Mouse (Mus musculus) kidney, postnatal 36 days (tissue): Measurements from ENCODE around the gene Tubgcp3.
A peak's percentile ranks its signal among the peaks of the same experiment; 100 is the strongest.
"Not testable (repeated sequence)": the region's sequence is repeated elsewhere in the genome, so short reads cannot be mapped to it uniquely, and the experiment has no call there.

Experiments
- DNase-seq, 2 experiments: peaks; one replicate each; pipeline ENCODE4 v3.0.0; 2021 to 2022; ENCODE audit warnings: mixed read lengths in 2 of 2

Gene Tubgcp3

DNA sequence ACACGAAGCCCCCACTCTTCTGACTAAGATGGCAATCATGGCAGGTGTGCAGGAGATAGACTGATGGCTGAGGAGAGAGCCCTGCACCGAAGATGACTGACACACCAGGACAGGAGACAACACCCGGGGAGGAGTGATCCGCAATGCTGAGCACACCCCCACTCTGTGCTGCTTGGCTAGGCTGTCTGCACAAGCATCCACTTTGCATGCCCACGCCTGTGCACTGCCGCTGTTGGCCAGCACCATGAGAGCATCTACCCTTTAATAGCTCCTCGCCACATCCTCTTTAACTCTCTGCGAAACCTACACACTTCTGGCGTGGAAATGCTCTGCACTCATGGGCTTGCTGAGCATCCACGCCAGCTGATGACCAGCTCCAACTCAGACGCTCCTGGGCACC, 33.6 kb downstream of the Tubgcp3 start:
- DNase-seq: no peak

GRCm38 (mm10) chr8:12635366-12635765, 36.7 kb downstream of the Tubgcp3 start:
- DNase-seq: no peak

- DNase-seq: peak; percentile 55 to 75
Measured at GRCm38 (mm10) chr8:12629079-12629478, 43.0 kb downstream of the Tubgcp3 start.

DNA sequence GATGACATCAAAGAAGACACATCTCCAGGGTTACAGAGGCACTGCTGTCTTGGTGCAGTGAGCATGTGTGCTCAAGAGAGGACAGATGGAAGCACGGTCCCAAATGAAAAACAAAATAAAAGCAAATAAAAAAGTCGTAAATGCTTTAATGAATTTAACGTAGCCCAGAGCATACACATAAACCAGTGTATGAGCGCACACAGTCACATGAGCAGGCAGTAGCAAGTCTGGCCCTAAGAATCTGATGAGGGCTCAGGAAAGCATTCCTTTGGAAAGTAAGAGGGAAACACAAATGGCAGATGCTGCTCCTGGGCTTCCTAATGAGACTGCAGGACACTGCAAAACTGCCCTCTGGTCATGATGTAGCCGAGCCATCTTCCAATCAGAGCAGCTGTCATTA, 46.2 kb downstream of the Tubgcp3 start:
- no peak for DNase-seq

GRCm38 (mm10) chr8:12621550-12622222, 50.4 kb downstream of the Tubgcp3 start:
- DNase-seq: no peak

- not testable (repeated sequence) for DNase-seq
Measured at GRCm38 (mm10) chr8:12617369-12617768, 54.7 kb downstream of the Tubgcp3 start.

DNA sequence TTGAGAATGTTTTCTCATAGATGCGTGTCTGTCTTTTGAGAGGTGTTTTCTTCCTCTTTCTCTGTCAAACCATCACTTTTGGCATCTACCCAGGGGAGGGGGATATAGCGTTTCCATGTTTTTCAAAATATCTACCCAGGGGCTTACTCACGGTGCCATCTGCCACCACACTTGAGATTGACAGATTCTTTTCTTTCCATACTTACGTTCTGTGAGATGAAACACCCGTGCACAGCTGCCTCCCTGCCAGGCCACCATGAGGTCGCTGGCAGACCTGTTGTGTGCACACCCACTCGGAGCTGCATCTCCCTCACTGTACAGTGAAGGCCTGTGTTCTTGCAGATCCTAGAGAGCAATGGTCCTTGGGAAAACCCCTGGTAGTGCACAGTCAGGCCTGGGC, 58.8 kb downstream of the Tubgcp3 start:
- DNase-seq: no peak

- DNase-seq: no peak
Measured at GRCm38 (mm10) chr8:12609752-12610449, 62.1 kb downstream of the Tubgcp3 start.

GRCm38 (mm10) chr8:12608810-12609209, 63.2 kb downstream of the Tubgcp3 start:
- no peak for DNase-seq

DNA sequence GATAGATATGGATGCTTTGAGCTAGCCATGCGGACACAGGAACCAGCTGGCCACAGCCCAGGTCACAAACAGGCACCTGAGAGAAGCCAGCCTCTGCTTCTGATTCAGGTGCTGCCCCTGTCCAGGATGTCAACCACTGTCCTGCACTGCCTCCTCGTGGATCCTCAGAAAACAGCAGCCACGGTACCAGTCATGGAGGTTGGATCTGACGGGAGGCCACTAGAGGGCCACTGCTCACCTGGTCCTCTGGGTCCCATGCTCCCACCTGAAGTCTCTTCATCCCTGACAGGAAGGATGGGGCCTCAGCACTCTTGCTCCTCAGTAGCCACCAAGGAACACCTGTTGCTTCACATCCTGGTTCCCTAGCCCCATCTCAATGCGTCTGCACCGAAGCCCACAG, 64.8 kb downstream of the Tubgcp3 start:
- DNase-seq: peak; percentile 83 to 93

- DNase-seq: no peak
Measured at GRCm38 (mm10) chr8:12583785-12584184, 88.3 kb downstream of the Tubgcp3 start.

DNA sequence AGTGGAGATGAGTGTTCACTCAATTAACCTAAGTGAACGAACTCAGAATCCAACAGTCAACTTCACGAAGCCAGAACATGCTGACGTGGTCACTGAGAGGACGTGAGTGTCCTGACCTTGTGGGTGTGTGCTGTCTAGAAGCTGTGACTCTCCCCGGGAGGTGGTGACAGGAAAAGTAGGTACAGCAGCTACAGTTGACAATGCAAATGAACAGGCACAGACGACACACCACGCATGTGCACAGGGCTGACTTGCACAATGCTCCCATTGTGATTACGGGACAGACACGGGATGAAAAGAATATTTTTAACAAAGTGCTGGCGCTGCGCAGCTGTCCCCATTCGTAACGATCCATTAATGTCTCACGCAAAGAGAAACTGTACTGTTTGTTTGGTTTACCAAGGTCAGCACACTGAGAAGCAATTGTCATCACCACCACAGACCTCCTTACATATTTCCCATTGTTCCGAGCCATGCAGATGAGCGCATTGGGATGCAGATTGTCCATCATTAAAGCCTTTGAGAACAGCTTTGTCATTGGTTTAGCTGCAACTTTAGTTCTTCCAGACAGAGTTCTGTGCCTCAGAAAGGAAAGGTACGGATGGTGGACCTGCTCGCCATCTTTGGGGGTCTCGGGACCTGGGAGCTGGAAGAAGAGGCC, 92.6 kb downstream of the Tubgcp3 start:
- DNase-seq: not testable (repeated sequence)

DNA sequence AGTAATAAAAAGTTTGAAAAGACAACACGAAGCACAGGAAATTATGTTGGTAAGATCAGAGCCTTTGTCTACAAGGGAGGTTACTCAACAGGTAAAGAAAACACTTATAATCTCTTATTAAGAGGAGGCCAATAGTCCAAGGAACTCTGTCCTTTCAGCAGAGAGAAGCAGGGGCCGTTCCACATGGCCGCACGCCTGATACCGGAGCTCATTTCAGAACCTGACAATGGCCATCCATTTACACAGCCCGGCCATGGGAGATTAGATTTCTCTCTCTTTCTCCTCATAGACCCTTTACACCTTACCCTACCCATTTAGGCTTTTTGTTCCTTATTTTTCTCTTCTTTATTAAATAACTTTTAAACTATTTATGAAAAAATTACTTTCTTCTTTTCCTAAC, 95.3 kb downstream of the Tubgcp3 start:
- DNase-seq: peak; percentile 35 to 65

- no peak for DNase-seq
Measured at GRCm38 (mm10) chr8:12576003-12576402, 96.0 kb downstream of the Tubgcp3 start.

DNA sequence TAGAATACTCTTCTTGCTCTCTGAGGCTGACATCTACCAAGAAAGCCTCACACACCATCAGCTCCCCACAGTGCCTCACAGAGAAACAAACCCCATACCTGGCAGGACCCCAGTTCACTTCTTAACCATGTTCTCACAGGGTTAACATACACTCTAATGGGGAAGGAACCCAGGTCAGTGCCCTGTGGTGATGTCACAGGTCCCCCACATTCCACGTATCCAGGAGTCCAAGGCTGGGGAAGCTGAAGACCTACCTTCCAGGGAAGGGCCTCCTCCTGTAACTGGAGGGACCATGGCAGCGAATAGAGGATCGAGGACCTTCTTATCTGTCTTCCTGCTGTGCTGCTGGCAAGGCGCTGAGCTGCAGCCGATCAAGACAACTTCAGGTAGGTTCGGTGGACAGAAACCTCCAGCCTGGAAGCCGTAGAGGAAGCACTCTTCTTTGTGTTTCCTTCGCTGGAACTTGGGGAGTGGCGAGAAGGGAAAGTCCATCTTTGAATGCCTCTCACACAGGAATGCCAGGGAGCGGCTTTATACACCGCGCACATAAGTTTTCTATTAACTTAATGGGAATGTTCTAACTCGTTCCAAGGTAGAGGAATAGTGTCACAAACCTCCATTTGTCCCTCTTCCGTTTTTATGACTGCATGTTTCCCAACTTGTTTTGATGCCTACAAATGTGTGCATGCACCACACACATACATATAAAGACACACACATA, 99.1 kb downstream of the Tubgcp3 start, which contains the start of gene Spaca7:
Spaca7 (plus strand) TSS at position 216 of the 721 bp plus-strand sequence.
- DNase-seq: peak in 1 of 2 experiments; percentile 16

DNA sequence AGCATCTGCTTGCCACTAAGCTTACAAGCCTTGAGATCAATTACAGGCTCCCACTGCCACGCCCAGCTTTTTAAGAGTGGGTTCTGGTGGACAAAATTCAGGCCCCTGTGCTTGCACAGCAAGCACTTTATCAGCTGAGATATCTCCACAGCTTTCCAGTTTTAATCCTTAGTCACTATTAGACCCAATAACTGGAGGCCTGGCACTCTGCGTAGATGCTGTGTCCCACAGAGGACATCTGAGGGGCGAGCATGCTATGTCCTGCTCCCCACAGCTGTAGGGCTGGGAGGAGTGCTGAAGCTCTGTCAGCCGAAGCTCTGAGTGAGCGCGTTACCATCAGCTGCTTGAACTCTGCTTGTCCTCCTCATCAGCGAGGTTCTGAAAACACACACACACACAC, 105.5 kb downstream of the Tubgcp3 start:
- no peak for DNase-seq

DNA sequence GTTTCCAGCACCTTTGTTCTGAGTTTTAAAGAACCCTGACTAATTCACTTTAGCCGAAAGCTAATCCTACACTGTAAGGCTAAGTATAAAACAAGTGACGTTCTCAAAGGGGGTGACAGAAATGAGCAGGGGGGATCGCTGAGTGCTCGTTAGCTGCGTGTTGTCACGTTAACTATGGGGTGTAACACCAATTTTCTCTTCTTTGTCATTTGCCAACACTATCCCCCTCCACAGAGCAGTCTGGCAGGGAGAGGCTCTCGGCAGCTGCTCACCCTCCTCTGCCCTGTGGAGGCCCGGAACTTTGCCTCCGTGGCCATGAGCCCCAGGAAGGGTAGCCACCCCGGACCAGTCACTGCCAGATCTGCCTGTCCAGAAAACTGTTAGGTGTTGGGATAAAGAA, 106.6 kb downstream of the Tubgcp3 start:
- DNase-seq: no peak

DNA sequence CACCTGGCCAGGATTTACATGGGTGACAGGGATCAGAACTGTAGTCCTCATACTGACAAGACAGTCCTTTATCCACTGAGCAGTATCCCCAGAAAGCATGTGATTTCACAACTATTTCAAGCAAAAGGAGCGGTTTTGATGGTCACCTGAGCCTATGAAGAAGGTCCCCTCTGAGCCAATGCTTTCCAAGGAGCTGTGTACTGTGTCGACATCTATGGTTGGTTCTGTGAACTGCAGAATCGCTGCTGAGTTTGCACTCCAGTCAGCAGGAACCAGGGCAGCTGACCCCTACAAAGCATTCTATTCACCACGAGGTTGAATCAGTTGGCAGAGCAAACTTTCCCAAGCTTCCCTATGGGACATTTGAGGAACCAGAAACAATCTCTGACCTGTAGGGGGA, 107.7 kb downstream of the Tubgcp3 start:
- DNase-seq: peak; percentile 41 to 70
